Mouse (Mus musculus) c-Kit-negative CD71-positive TER-119-positive erythroid progenitor cells, embryonic 14.5 days (primary cell): ENCODE measurements around the gene Olfr811.

Experiments used
- DNase-seq: peaks from one replicate; pipeline ENCODE4 v3.0.0-alpha.2; 2013; ENCODE audit warnings: low read depth, low spot score

The Olfr811 gene

DNA sequence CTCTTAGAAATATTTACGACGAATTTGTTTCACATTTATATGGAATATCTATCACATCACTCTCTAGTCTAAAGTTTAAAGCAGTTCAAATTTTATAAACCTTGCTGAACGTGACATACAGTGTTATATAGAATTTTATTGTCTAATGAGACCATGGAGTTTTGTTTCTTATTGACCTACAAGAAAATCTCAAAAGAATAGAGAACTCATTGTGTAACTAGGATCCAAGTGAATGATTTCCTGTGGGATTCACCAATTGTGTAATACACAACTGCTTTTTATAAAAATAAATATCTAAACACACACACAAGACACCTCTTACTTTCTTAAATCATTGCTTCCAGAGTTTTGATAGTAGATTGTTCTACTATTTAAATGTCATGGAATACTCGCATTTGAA is at the start of gene Olfr811:
Gene Olfr811 (minus strand): TSS at position 101 of the 400 bp plus-strand sequence.
- DNase-seq = no peak

DNA sequence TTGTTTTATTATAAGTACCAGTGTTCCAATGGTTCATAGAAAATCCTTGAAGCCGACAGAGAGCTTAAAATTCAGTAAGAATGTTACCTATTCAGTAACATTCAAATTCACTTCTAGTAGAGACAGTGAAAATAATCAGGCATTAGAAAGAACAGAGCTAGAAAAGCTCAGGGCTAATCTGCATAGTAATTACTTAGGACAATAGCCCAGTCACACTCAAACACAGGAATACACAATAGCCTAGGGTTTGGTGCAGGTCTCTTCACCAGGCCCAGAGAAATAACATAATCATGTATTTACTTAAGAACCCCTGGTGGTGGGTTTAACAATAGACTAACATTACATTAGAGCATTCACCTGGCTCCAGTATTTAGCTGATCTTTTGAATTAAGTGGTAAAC is 43.1 kb upstream of the Olfr811 start:
- no peak for DNase-seq

DNA sequence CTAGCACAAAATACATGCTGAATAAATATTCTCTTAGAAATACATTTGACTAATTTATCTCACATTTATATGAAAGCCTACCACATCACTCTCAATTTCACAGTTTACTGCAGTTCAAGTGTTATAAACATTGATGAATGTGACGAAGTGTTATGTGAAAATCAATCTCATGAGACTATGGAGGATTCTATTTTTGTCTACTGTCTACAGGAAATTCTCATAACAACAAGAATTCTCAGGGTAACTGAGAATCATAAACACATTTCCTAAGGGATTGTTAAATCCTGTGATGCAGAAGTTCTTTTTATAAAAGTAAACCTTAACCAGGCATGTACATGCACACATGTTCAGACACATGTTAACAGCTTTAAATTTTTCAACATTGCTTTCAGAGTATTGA is 41.8 kb upstream of the Olfr811 start, which contains the start of gene Olfr812:
Gene Olfr812 (minus strand): TSS at position 101 of the 400 bp plus-strand sequence.
- no peak for DNase-seq

DNA sequence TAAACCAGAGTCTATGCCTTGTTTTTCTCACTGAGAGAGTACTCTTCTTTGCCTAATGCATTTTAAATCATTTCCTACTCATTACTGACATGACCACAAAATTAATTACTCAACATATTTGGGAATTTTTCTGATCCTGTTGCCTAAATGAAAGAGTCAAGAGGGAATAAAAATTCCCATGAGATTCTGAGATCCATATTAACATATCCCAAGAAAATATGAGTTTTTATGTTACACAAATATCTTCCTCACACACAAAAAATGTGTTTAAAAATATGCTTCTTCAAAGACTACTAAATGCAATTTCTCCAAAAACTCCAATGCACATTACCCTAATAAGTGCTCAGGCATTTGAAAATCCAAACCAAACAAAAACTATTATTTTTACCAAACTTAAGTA is 9.4 kb downstream of the Olfr811 start, which contains the start of gene Olfr810:
Gene Olfr810 (minus strand): TSS at position 101 of the 400 bp plus-strand sequence.
- DNase-seq = no peak

DNA sequence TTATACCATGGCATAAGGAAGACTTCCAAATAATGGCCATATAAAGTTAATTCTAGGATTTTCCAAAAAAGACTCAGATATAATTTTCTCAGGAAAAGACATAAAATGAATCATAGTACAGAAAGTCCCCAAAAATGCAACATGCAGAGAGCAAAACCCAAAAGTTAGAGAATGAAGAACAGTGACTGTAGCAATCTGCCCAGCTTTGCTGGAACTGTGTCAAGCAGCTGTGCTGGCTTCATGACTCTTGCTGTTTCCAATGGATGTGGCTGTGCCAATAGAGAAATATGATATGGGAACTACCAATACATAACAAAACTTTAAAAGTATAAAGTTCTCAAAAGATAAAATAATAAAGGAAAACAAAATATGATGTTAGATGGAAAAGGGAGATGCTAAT is 26.1 kb downstream of the Olfr811 start:
- DNase-seq = no peak

DNA sequence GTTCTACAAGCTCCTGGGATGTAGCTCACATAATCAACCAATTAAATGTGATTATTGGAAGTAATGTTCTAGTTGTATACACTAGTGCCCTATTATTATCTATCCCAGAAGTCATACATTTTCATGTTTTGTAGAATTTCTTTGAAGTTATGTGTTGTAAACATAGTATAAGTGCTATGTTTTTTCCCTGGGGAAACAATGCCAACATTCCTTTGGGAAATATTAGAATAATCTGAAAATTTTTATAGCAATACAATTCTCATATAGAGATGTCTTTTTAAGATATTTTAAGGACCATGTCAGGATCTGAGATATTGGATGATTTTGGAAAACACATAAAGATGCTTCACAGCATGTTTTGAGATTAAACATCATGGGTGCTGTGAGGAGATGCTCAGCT is 29.9 kb downstream of the Olfr811 start, which contains the start of gene Olfr809:
Gene Olfr809 (plus strand): TSS at position 301 of the 400 bp plus-strand sequence.
- no peak for DNase-seq

DNA sequence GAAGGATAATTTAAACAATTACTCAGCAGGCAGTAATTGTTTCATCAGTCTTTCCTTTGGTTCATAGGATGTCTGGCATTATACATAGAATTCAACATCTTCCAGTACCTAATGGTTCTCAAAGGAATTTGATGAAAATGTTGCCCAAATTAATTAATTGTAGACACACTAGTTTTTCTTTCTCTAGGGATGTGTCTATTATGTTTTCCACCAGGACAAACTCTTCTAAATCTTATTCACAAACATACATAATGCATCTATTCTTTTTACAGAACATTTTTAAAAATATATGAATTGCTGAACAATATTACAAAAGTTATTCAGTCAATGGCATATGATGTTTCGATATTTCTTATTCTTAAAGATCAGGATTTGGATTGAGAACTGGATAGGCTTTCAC is 39.0 kb downstream of the Olfr811 start, which contains the start of gene Olfr808:
Gene Olfr808 (plus strand): TSS at position 301 of the 400 bp plus-strand sequence.
- DNase-seq = no peak

DNA sequence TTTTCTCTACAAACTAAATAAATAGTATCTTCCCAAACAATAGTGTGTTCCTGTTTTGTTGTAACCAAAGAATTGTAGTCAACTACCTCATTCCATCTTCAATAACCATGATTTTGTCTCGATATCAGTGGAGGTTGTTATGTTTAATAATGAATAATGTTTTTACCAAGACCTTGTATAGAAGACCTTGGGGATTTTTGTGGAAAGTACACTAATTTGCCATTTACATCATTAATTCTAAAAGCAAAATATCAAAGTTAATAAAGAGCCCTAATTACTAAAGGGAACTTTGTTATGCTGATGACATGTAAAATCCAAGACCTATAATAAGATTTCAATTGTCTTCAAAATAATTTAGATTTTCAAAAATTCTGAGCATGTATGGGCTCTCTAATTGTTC is 46.5 kb downstream of the Olfr811 start, which contains the start of gene Olfr807:
Gene Olfr807 (minus strand): TSS at position 101 of the 400 bp plus-strand sequence.
- no peak for DNase-seq
